Mouse (Mus musculus): ENCODE measurements at regions not wholly inside any gene's neighbourhood (a gene's known extent, or its start where the extent isn't known, plus 50 kb on each side); places are given as distances from the start of the nearest gene placed in this dataset.
A peak's percentile ranks its signal among the peaks of the same experiment; 100 is the strongest.

- DNase-seq (ENCODE audit: low read depth), result peak; percentile 49
Measured at GRCm38 (mm10) chr11:89145281-89145945, 71.8 kb downstream of the Gm525 start.

- DNase-seq (ENCODE audit: low read depth), result no peak
Measured at GRCm38 (mm10) chr11:89142527-89143154, 69.0 kb downstream of the Gm525 start.
